ENCODE assay signal across 13 mouse cellular contexts in the genomic region with DNA sequence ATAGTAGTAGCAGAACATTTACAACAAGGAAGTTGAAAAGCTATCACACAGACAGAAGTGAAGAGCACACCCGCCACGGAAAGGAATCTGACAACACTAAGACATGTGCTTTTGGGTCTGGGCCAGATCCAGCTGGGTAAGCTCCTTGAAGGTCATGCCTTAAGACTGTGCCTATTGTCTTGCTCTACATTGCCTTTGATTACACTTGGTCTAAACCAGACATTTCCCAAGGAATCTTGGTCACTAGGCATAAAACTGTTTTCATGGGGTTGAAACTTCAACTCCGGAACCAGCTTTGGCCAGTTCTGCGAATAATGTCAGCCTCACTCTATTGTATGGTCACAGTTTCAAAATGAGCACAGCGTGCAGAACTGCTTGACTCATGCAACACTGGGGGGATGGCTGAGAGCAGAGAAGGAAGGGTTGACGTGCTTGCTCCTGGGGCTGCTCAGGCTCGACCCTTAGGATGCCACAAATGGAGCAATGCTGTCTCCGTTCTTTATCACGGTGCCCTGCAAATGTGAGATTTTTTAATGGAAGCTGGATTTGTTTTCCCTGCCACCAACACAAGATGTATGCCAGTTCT.
DNase-seq lines count a peak whose midpoint lies in the region; ATAC-seq and TF ChIP-seq lines count a peak whose summit lies in the region.
"Had no signal": no experiment of that assay in that cellular context is flagged by ENCODE, and none has a peak within 500 bp of the region (broad histone marks: within the 10 kb centered on the region; RNA-seq: fewer than 3 reads in every experiment).

No protein-coding gene starts in this region.

- H3K36me3 ChIP-seq in forebrain, embryonic 14.5 days (ENCODE audit: control insufficient read depth, insufficient read depth, low read length) = no peaks in the 10 kb centered on the region
- no peaks in the 10 kb centered on the region for H3K36me3 ChIP-seq in lung, embryonic 16.5 days (ENCODE audit: control insufficient read depth, insufficient read depth, low read length)
- no peaks in the 10 kb centered on the region for H3K36me3 ChIP-seq in midbrain, embryonic 16.5 days (ENCODE audit: control insufficient read depth, insufficient read depth, low read length)
- H3K36me3 ChIP-seq: limb, embryonic 10.5 days had no signal

- no peak for TF ChIP-seq CTCF in layer of hippocampus, adult 2 months (conservative IDR thresholded peaks at IDR 0.05)

- no peak for DNase-seq in layer of hippocampus, adult 2 months (ENCODE audit: low spot score in 2 of 2)
- DNase-seq in layer of hippocampus, adult 8-10 months (ENCODE audit: low spot score in 2 of 2) = no peak
- DNase-seq in forebrain, embryonic 14.5 days (ENCODE audit: low spot score) = no peak
- DNase-seq in ovary, postnatal 14 days (ENCODE audit: low spot score) = no peak
- DNase-seq in kidney, adult 18-20 months = no peak
- DNase-seq in T-cell, adult 2 months (ENCODE audit: low spot score) = no peak
- DNase-seq: adrenal gland, postnatal 36 days; cerebellum, adult 11-12 months had no signal

- ATAC-seq in forebrain, embryonic 14.5 days = 0 out of 2 replicates have a peak, but pooled peaks have one; percentile 42
- peak; percentile 12; the same call in 1 of the 2 replicates for ATAC-seq in lung, embryonic 16.5 days (ENCODE audit: low read depth)
- peak; percentile 46; the same call in 1 of the 2 replicates for ATAC-seq in midbrain, embryonic 16.5 days
- ATAC-seq: intestine, postnatal 0 days; Patski had no signal

- H3K4me1 ChIP-seq in forebrain, embryonic 14.5 days (ENCODE audit: control insufficient read depth, insufficient read depth, low read length) = peaks cover 16% of the 10 kb centered on the region
- H3K4me1 ChIP-seq in lung, embryonic 16.5 days (replicated peaks; ENCODE audit: control insufficient read depth, insufficient read depth, low read length) = peaks cover 5% of the 10 kb centered on the region; the same call in 1 of the 2 replicates
- peaks cover 13% of the 10 kb centered on the region; the same call in 1 of the 2 replicates for H3K4me1 ChIP-seq in midbrain, embryonic 16.5 days (ENCODE audit: control insufficient read depth, insufficient read depth, low read length)

- no peaks in the 10 kb centered on the region for H3K27me3 ChIP-seq in forebrain, embryonic 14.5 days (replicated peaks; ENCODE audit: control insufficient read depth, insufficient read depth, low read length)
- no peaks in the 10 kb centered on the region for H3K27me3 ChIP-seq in lung, embryonic 16.5 days (ENCODE audit: control insufficient read depth, insufficient read depth, low read depth, low read length)
- H3K27me3 ChIP-seq in midbrain, embryonic 16.5 days (ENCODE audit: control insufficient read depth, insufficient read depth, low read depth, low read length) = no peaks in the 10 kb centered on the region
- H3K27me3 ChIP-seq: Patski had no signal

- WGBS in forebrain, embryonic 14.5 days = 72% methylated on average over 9 of the region's 9 CpGs
- WGBS in lung, embryonic 16.5 days = 62% methylated on average over 9 of the region's 9 CpGs
- 47% methylated on average over 9 of the region's 9 CpGs for WGBS in midbrain, embryonic 16.5 days

- peak overlapping the region; percentile 37; the same call in 1 of the 2 replicates for H3K9ac ChIP-seq in forebrain, embryonic 14.5 days (ENCODE audit: low read length)
- H3K9ac ChIP-seq in lung, embryonic 16.5 days (ENCODE audit: low read length) = no peak overlapping the region
- H3K9ac ChIP-seq in midbrain, embryonic 16.5 days (ENCODE audit: low read depth, low read length) = no peak overlapping the region

- H3K4me2 ChIP-seq in forebrain, embryonic 14.5 days (ENCODE audit: low read length) = no peak overlapping the region
- H3K4me2 ChIP-seq in lung, embryonic 16.5 days (ENCODE audit: low read depth, low read length) = no peak overlapping the region
- no peak overlapping the region for H3K4me2 ChIP-seq in midbrain, embryonic 16.5 days (ENCODE audit: low read length)

- no peak overlapping the region for H3K4me3 ChIP-seq in layer of hippocampus, adult 2 months
- no peak overlapping the region for H3K4me3 ChIP-seq in forebrain, embryonic 14.5 days (ENCODE audit: low read depth, low read length)
- H3K4me3 ChIP-seq in lung, embryonic 16.5 days (ENCODE audit: low read length) = no peak overlapping the region
- no peak overlapping the region for H3K4me3 ChIP-seq in midbrain, embryonic 16.5 days (ENCODE audit: low read depth, low read length)
- H3K4me3 ChIP-seq: limb, embryonic 10.5 days had no signal

- peak overlapping the region; percentile 64 for H3K27ac ChIP-seq in layer of hippocampus, adult 2 months
- peak overlapping the region; percentile 65; the same call in 1 of the 2 replicates for H3K27ac ChIP-seq in forebrain, embryonic 14.5 days (ENCODE audit: low read depth, low read length)
- H3K27ac ChIP-seq in lung, embryonic 16.5 days (ENCODE audit: low read length) = no peak overlapping the region
- H3K27ac ChIP-seq in midbrain, embryonic 16.5 days (ENCODE audit: low read length) = peak overlapping the region; percentile 66
- H3K27ac ChIP-seq: limb, embryonic 10.5 days had no signal

- H3K9me3 ChIP-seq in forebrain, embryonic 14.5 days (replicated peaks; ENCODE audit: control insufficient read depth, low read length) = no peaks in the 10 kb centered on the region
- no peaks in the 10 kb centered on the region for H3K9me3 ChIP-seq in lung, embryonic 16.5 days (ENCODE audit: control insufficient read depth, low read length)
- no peaks in the 10 kb centered on the region for H3K9me3 ChIP-seq in midbrain, embryonic 16.5 days (replicated peaks; ENCODE audit: control insufficient read depth, low read length, poor library complexity, severe bottlenecking)
- H3K9me3 ChIP-seq: limb, embryonic 10.5 days had no signal
